Comparison of ENCODE assay signal across 23 mouse cellular contexts in the genomic region with DNA sequence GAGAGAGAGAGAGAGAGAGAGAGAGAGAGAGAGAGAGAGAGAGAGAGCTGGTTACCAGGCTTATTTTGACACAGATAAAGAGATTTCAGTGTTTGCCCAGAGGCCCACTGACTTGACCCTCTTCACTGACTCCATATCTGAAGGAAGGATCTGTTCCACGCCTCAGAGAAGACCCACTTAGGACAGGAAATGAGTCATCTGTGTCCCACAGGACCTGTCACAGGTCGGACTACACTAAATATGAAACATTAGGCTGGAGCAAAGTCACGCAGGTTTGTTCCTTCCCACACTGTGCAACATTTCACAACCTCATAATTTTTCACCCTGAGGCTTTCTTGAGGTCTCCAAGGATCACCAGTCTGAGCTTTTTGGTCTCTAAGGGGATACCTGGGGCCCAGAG.
DNase-seq lines count a peak whose midpoint lies in the region; ATAC-seq and TF ChIP-seq lines count a peak whose summit lies in the region.
"Had no signal": no experiment of that assay in that cellular context is flagged by ENCODE, and none has a peak within 500 bp of the region (broad histone marks: within the 10 kb centered on the region; RNA-seq: fewer than 3 reads in every experiment).

No protein-coding gene starts in this region.

- no peak overlapping the region for H3K4me3 ChIP-seq in liver, postnatal 0 days (ENCODE audit: low read depth, low read length)
- H3K4me3 ChIP-seq in midbrain, embryonic 10.5 days = no peak overlapping the region
- H3K4me3 ChIP-seq: embryonic facial prominence, embryonic 13.5 days; forebrain, embryonic 13.5 days; heart, embryonic 15.5 days; hindbrain, embryonic 13.5 days had no signal

- no peak for ATAC-seq in liver, postnatal 0 days
- ATAC-seq: activated CD4-positive, CD25-positive, alpha-beta regulatory T cell, adult 4 months; CD4-positive, CD25-positive, alpha-beta regulatory T cell, adult 4 months; forebrain, embryonic 13.5 days; forebrain, postnatal 0 days; hindbrain, postnatal 0 days had no signal

- H3K27ac ChIP-seq in liver, postnatal 0 days (ENCODE audit: low read depth) = peak overlapping the region; percentile 70; the same call in 1 of the 2 replicates
- no peak overlapping the region for H3K27ac ChIP-seq in midbrain, embryonic 10.5 days (replicated peaks)
- H3K27ac ChIP-seq: embryonic facial prominence, embryonic 13.5 days; forebrain, embryonic 13.5 days; heart, embryonic 15.5 days; hindbrain, embryonic 13.5 days; hindbrain, postnatal 0 days had no signal

- peak; percentile 15 for DNase-seq in heart, adult 11 months
- DNase-seq in heart, adult 8-10 months (ENCODE audit: low spot score) = no peak
- no peak for DNase-seq in liver, postnatal 0 days
- DNase-seq in liver = no peak
- DNase-seq in induced T-regulatory cell, adult 2 months (ENCODE audit: low read depth) = peak; percentile 23
- DNase-seq in midbrain, embryonic 10.5 days (ENCODE audit: low spot score) = no peak
- no peak for DNase-seq in lung, postnatal 10 days
- DNase-seq: adrenal gland, postnatal 14 days; cerebellum, adult 11-12 months; cerebellum, adult 9-10 months; cerebellum, postnatal 36 days; forebrain, postnatal 0 days; gastrocnemius, postnatal 36 days; heart, adult 18-20 months; heart, postnatal 14 days had no signal

- 33% methylated on average over 3 of the region's 3 CpGs for WGBS in liver, postnatal 0 days (ENCODE audit: insufficient replicate concordance)
- 80% methylated on average over 3 of the region's 3 CpGs for WGBS in midbrain, embryonic 10.5 days

- no peak overlapping the region for H3K9ac ChIP-seq in liver, postnatal 0 days (replicated peaks)
- H3K9ac ChIP-seq: embryonic facial prominence, embryonic 13.5 days; forebrain, embryonic 13.5 days; forebrain, postnatal 0 days; heart, embryonic 15.5 days; hindbrain, embryonic 13.5 days had no signal

- no peaks in the 10 kb centered on the region for H3K27me3 ChIP-seq in liver, postnatal 0 days (ENCODE audit: insufficient read depth, low read length)
- no peaks in the 10 kb centered on the region for H3K27me3 ChIP-seq in midbrain, embryonic 10.5 days (ENCODE audit: low read depth, poor library complexity, severe bottlenecking)
- H3K27me3 ChIP-seq: embryonic facial prominence, embryonic 13.5 days; forebrain, embryonic 13.5 days; heart, embryonic 15.5 days; hindbrain, embryonic 13.5 days had no signal

- peaks cover 6% of the 10 kb centered on the region; the same call in 1 of the 2 replicates for H3K4me1 ChIP-seq in liver, postnatal 0 days (ENCODE audit: insufficient read depth)
- no peaks in the 10 kb centered on the region for H3K4me1 ChIP-seq in midbrain, embryonic 10.5 days
- H3K4me1 ChIP-seq: embryonic facial prominence, embryonic 13.5 days; forebrain, embryonic 13.5 days; hindbrain, embryonic 13.5 days had no signal

- TF ChIP-seq EP300 in liver, postnatal 0 days (IDR thresholded peaks at IDR 0.05; ENCODE audit: low read depth) = no peak

- TF ChIP-seq CTCF in liver, postnatal 0 days (IDR thresholded peaks at IDR 0.05; ENCODE audit: low read depth) = no peak

- no peak overlapping the region for H3K4me2 ChIP-seq in liver, postnatal 0 days (ENCODE audit: low read depth, low read length)
- H3K4me2 ChIP-seq: embryonic facial prominence, embryonic 13.5 days; forebrain, embryonic 13.5 days; heart, embryonic 11.5 days; heart, embryonic 15.5 days; hindbrain, embryonic 13.5 days had no signal

- H3K9me3 ChIP-seq in liver, postnatal 0 days (ENCODE audit: low read length) = no peaks in the 10 kb centered on the region
- no peaks in the 10 kb centered on the region for H3K9me3 ChIP-seq in midbrain, embryonic 10.5 days (replicated peaks)
- H3K9me3 ChIP-seq: embryonic facial prominence, embryonic 13.5 days; forebrain, embryonic 13.5 days; heart, embryonic 15.5 days; hindbrain, embryonic 13.5 days had no signal

- H3K36me3 ChIP-seq in liver, postnatal 0 days (replicated peaks; ENCODE audit: insufficient read depth, low read length) = no peaks in the 10 kb centered on the region
- H3K36me3 ChIP-seq in midbrain, embryonic 10.5 days = no peaks in the 10 kb centered on the region
- H3K36me3 ChIP-seq: embryonic facial prominence, embryonic 13.5 days; heart, embryonic 15.5 days; hindbrain, embryonic 13.5 days had no signal

Comparison
In these comparisons a context has a peak if more than half of its experiments do, and no peak if none do; other contexts are left out.
1. DNase-seq: peak in heart, adult 11 months (single experiment) and induced T-regulatory cell, adult 2 months (single experiment); none in heart, adult 8-10 months (single experiment), liver, postnatal 0 days (single experiment), liver (single experiment), midbrain, embryonic 10.5 days (single experiment) and lung, postnatal 10 days (single experiment).